Mouse (Mus musculus): Measurements from ENCODE around the gene Lmbrd2. TPM values are rescaled to one million over a fixed set of nuclear protein-coding genes. Genes with fewer than 3 reads are reported as not detected.
"Not testable (repeated sequence)": the region's sequence is repeated elsewhere in the genome, so short reads cannot be mapped to it uniquely, and the experiment has no call there.

Lmbrd2 gene
- total RNA-seq, 2 experiments from 2014 or later = 7.0 to 16.1 TPM

- ATAC-seq (replicated peaks; ENCODE audit: poor library complexity, severe bottlenecking) = no peak
Observed at GRCm38 (mm10) chr15:9132693-9133443, 7.5 kb upstream of the Lmbrd2 start.

GRCm38 (mm10) chr15:9134891-9135507 is 5.4 kb upstream of the Lmbrd2 start:
- ATAC-seq (replicated peaks; ENCODE audit: poor library complexity, severe bottlenecking) = no peak

- no peak for ATAC-seq (replicated peaks; ENCODE audit: poor library complexity, severe bottlenecking)
Observed at GRCm38 (mm10) chr15:9139447-9139846, 903 bp upstream of the Lmbrd2 start.

- ATAC-seq (replicated peaks; ENCODE audit: poor library complexity, severe bottlenecking) = peak; percentile 55
Observed at GRCm38 (mm10) chr15:9140684-9141171, 378 bp downstream of the Lmbrd2 start.

- ATAC-seq (replicated peaks; ENCODE audit: poor library complexity, severe bottlenecking) = no peak
Observed at GRCm38 (mm10) chr15:9155325-9155724, 15.0 kb downstream of the Lmbrd2 start, which contains the start of gene Skp2. Gene Skp2 (minus strand): TSS chr15:9155425.

- no peak for ATAC-seq (replicated peaks; ENCODE audit: poor library complexity, severe bottlenecking)
Observed at GRCm38 (mm10) chr15:9162557-9163070, 22.3 kb downstream of the Lmbrd2 start.

GRCm38 (mm10) chr15:9164125-9164524 is 23.8 kb downstream of the Lmbrd2 start:
- no peak for ATAC-seq (replicated peaks; ENCODE audit: poor library complexity, severe bottlenecking)

GRCm38 (mm10) chr15:9177038-9177437 is 36.7 kb downstream of the Lmbrd2 start:
- ATAC-seq (replicated peaks; ENCODE audit: poor library complexity, severe bottlenecking) = no peak

- ATAC-seq (replicated peaks; ENCODE audit: poor library complexity, severe bottlenecking) = no peak
Observed at GRCm38 (mm10) chr15:9183995-9184394, 43.6 kb downstream of the Lmbrd2 start.

GRCm38 (mm10) chr15:9189796-9190195 is 49.4 kb downstream of the Lmbrd2 start:
- no peak for ATAC-seq (replicated peaks; ENCODE audit: poor library complexity, severe bottlenecking)

- ATAC-seq (replicated peaks; ENCODE audit: poor library complexity, severe bottlenecking) = peak; percentile 52; the same call in 1 of the 2 replicates
Observed at GRCm38 (mm10) chr15:9192685-9193084, 52.3 kb downstream of the Lmbrd2 start.

GRCm38 (mm10) chr15:9198421-9198820 is 58.1 kb downstream of the Lmbrd2 start:
- peak; percentile 58 for ATAC-seq (replicated peaks; ENCODE audit: poor library complexity, severe bottlenecking)

- no peak for ATAC-seq (replicated peaks; ENCODE audit: poor library complexity, severe bottlenecking)
Observed at GRCm38 (mm10) chr15:9211891-9212290, 71.5 kb downstream of the Lmbrd2 start.

GRCm38 (mm10) chr15:9213026-9213425 is 72.7 kb downstream of the Lmbrd2 start:
- not testable (repeated sequence) for ATAC-seq (replicated peaks; ENCODE audit: poor library complexity, severe bottlenecking)

- ATAC-seq (replicated peaks; ENCODE audit: poor library complexity, severe bottlenecking) = not testable (repeated sequence)
Observed at GRCm38 (mm10) chr15:9213431-9213830, 73.1 kb downstream of the Lmbrd2 start.

- ATAC-seq (replicated peaks; ENCODE audit: poor library complexity, severe bottlenecking) = no peak
Observed at GRCm38 (mm10) chr15:9216446-9216845, 76.1 kb downstream of the Lmbrd2 start.

- 0 out of 2 replicates have a peak, but pooled peaks have one; percentile 30 for ATAC-seq (replicated peaks; ENCODE audit: poor library complexity, severe bottlenecking)
Observed at GRCm38 (mm10) chr15:9230917-9231316, 90.6 kb downstream of the Lmbrd2 start.

- no peak for ATAC-seq (replicated peaks; ENCODE audit: poor library complexity, severe bottlenecking)
Observed at GRCm38 (mm10) chr15:9246345-9246744, 106.0 kb downstream of the Lmbrd2 start.
